Mouse (Mus musculus): ENCODE measurements at regions not wholly inside any gene's neighbourhood (a gene's known extent, or its start where the extent isn't known, plus 50 kb on each side); places are given as distances from the start of the nearest gene placed in this dataset.
"Not testable (repeated sequence)": the region's sequence is repeated elsewhere in the genome, so short reads cannot be mapped to it uniquely, and the experiment has no call there.

DNA sequence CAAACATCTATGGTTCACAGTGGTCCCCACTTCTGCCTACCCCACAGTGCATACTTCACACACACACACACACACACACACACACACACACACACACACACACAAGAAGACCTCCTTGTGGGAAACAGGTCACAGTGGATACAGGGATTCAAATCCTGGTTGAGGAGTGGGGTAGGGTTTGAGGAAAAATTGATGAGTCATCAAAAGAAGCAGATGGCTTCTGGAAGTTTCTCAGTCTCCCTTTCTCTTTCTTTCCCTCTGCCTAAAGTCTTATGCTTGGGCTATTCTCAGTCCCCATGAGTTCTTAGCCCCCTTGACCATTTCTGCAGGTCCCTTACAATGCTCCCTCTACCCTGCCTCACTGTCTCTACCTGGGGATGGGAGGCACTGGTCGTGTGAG lies 56.4 kb downstream of the Rassf10 start:
- no peak for DNase-seq

DNA sequence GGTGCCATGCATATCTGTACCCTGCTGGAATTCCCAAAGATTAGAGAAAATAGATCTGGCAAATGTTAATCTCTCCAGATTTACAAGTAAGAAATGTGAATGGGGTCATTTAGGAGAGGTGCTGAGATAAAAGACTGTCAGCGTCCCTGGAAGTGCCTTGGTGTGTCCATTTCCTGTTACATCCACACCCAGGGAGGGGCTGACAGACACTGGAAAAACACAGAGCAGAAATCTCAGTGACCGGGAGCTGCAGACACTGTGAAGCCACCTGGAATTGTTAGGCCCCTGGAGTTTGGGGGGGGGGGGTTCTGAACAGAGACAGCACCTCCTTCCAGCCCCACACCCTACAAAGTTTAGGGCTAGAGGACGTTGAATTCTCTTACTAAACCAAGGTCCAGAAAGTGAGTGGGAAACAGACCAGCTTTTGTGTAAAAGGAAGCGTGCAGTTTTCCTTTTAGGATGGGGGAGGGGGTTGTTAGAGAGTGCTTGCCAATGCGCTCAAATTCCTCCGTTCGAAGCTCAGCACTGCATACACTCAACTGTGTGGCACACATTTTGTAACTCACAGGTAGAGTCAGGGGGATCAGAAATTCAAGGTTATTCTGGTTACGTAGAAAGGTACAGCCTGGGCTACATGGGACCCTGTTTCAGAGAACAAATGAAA lies 63.5 kb downstream of the Rassf10 start:
- DNase-seq = no peak

DNA sequence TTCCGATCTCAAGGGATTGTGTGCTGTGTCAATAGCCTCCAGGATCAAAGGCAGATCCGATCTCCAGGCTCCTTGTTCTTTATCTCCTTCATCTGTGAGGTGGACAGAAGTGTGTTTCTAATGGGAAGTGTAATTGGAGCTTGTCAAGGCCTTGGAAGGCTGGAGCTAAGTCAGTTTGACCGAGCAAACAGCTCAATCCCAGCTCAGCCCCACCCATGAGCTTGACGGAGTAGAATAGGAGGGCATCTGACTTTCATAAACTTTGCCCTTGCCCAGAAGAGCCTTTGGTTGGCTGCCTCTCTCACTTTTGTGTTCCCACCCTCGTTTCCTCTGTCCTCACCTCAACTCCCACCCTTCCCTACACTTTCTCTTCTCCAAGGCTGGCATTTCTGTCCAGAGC lies 67.7 kb downstream of the Rassf10 start:
- DNase-seq = no peak

DNA sequence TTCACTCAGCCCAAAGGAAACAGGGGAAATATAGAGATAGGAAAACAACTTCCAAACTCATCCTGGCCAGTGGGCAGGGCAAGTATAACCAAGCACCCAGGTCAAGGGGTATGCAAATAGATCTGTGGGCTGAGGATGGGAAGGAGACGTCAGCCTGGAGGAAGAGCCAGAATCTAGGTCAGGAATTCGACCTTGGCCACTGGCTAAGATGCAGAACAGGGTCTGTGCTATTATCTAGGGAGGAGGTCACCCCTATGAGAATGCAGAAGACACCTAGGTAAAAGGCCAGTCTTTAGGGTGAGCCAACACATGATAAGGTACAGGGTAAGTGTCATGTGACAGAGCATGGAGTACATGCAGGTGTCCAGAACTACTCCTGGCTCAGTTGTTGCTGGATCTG lies 68.8 kb downstream of the Rassf10 start:
- DNase-seq = no peak

DNA sequence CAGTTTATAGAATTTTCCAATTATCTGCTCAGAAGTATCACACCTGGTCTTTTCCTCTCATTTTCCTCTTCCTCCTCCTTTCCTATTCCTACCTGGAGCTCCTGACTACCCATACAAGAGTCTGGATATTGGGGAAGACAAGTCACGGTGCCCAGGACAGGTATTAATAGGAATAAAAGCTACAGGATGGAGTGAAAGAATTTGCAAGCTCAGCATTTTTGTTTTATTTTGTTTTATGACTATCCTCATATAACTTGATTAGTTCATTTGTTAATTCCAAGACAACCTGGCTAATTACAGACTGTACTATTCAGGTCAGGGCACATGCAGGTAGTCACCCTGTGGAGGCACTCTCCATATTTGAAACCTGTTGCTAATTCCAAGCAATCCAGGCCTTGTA lies 72.0 kb downstream of the Rassf10 start:
- DNase-seq = no peak

DNA sequence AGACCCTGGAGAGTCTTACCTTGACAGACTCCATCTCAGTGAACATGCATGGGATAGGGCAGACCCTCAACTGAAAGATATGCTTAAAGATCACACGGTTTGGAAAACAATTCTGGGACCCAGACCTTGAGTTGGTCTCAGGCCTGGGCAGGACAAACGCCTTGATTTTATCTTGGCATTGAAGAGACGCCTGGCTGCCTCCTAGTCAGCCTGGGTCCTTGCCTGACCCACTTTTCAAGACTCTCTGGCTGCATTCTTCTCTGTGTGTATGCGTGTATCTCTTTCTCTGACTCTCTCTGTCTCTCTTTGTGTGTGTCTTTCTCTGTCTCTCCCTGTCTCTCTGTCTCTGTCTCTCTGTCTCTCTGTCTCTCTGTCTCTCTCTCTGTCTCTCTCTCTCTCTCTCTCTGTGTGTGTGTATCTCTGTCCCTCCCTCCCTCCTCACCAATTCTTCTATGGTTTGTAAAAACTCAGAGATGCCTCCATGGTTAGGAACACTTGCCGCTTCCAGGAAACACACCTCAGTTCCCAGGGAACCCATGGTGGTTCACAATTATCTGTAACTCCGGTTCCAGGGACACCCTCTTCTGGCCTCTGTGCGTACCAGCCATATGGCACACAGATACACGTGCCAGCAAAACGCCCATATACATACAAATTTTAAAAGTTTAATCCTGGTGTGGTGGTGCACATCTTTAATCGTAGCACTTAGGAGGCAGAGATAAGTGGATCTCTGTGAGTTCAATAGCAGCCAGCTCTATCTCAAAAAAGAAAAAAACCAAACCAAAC lies 72.7 kb downstream of the Rassf10 start:
- DNase-seq = no peak

DNA sequence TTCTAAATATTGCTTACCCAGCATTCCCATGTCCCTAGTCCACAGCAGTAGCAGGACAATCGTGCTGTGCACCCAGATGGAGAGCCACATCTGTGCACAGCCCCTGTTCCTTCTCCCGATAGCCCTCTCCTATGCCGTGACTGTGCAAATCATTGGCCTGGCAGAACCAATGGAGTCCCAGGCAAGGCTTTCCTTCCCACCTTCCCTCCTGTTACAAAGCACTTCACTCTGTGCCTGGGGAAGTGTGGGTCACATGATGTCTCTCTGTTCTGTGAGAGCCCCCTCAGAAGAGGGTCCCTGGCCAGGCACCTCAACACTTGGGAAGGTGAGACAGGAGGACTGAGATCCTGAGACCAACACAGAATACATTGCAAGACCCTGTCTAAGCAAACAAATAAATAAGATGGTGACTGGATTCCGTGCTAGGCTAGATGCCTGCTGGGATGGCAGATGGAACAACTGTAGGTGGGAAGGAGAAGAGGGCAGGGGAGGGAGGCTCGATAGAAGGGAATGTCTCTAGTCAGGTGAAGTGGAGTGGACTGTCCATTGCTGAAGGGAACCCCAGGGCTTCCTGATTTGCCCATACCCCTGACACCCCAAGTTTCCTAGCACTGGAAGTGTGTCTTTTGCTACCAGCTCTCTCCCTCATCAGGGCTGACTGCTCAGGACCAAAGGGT lies 73.5 kb downstream of the Rassf10 start:
- no peak for DNase-seq

DNA sequence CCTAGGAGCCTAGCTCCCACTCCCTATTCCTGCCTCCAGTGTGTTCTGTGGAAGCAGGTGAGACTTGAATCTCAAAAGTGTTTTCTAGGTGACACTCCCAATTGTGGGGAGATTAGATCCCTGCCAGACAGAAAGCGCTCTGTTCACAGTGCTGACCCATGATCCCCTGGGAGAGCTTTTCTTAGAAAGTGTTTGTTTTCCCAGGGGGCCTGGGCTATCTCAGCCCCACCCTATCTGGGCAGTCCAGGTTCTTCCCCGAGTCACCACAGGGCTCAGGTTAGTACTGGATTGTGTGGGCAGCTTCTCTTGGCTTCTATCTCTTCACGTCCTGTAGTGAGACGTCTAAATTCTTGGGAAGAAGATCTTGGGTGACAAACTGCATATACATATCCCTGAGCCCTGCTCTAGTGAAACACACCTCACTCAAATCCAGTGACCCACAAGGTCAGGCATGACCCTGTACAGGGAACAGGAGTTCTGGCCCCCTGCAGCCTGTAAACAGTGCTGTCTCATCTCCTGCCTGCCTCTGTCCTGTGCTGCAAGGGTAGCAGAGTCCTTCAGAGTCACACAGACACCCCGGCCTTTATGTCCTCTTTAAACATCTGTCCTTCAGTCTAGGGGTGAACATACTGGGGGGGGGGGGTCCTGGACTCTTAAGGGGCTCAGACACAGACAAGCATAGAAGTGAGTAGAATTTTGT lies 76.4 kb downstream of the Rassf10 start:
- no peak for DNase-seq

DNA sequence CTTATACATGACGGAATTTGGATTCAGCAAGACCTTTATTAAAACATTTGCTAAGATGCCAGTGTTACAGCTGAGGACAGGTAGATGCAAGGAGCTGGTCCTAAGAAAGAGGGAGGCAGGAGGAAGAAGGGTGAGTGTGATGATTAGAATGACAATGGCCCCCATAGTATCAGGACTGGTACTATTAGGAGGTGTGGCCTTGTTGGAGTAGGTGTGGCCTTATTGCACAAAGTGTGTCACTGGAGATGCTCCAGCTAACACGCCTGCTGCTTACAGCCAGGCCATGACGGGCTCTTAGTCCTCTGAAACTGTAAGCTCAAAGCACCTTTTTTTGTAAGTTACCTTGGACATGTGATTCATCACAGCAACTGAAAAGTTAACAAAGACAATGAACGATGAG lies 82.0 kb downstream of the Rassf10 start:
- no peak for DNase-seq

DNA sequence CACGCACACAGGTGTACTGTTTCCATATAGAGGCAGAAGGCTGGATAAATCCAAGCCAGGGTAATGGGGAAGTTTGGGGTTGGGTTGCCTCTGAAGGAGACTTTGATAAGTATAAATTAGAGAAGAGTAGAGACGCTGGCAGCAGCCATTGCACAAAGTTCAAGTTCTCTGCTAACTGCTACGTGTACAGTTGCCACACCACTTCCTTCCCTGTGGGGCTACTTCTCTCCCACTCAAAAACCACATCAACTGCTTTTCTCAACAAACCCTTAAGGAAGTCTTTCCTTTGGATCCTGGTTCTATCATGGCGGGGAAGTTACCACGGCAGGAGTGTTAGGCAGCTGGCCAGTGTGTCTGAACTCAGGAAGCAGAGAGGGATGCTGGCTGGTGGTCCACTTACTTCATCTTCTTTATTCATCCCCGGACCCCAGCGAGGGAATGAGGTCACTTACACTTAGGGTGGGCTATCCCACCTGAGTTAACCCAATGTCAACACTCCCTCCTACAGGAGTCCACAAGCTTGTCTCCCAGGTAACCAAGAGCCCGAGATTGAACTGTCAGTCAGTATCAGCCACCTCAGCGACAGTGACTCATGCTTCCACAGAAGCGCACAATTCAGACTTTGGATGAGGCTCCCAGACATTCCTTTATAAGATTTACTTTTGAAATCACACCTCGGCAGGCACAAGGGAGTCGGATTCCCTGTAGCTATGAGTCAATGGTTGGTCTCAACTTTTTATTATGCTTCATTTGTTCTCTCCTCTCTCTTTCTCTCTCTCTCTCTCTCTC lies 84.3 kb downstream of the Rassf10 start:
- DNase-seq = no peak

DNA sequence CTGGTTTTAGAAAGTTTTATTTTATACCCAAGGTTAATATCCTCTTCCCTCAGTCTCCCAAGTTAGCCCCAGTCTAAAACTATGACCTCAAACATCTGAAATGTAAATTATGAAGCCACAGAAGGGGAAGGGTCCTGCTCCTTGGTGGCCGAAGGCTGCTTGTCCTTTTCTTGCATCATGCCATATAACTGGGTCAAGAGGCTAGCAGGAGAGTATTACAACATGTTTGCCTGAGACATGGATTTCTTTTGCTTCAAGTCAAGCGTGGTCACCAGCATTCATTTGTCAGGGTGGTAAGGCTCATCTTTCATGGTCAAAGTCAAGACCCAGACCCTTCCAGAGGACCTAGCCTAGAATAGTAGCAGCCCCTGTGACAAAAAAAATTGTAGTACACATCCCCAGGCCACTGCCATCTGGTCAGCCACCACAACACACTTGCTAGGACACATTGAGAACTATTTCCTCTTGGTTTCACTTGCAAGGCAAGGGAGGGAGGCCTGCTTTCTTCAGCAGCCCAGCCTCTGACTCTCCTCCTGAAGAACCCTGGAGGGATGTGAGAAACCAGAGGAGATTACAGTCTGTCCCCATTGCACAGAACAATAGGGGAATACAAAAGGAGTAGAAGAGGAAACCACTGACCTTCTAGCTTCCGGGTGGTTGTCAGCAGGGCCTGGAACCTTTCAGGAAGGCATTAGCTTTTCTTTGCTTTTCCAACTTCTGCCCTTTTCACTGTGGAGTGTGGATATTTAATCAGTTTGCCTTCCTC lies 85.3 kb downstream of the Rassf10 start:
- no peak for DNase-seq

DNA sequence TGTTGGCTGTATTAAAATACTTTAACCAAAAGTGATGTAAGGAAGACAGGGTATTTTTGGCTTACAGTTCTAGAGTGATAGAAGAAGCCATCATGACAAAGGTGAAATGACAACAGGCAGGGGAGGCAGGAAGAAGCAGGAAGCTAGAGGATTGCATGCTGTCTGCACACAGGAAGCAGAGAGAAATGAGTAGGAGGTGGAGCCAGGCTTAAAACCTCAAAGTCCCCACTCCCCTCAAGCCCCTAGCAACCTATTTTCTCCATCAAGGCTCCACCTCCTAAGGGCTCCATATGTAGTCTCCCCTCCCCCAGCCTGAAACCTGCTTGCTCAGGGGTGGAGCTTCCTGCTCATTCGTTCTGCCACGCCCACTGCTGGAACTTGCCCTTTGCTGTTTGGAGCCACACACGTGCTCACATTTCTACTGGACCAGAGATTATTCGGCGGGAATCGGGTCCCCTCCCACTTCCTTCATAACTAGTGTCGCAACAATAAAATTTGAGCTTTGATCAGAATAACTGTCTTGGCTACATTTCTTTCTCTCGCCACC lies 91.9 kb downstream of the Rassf10 start:
- not testable (repeated sequence) for DNase-seq

DNA sequence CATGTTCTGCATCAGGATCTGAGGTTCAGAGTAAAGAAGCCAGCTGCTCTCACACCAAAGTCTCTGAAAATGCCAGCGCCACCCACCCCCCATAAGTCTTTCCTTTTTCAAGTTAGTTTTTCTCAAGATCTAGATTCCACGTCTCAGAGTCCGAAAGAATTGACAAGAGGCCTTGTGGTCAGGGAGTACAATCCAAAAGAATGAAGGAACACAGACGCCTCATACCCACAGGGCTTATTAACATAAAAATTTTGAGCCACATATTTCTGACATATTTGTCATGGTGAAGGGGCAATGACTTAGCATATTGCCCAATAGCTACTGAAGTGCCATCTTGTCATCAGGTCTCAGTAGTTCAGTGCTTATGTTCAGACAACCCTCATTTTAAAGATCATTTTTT lies 92.6 kb downstream of the Rassf10 start:
- no peak for DNase-seq

DNA sequence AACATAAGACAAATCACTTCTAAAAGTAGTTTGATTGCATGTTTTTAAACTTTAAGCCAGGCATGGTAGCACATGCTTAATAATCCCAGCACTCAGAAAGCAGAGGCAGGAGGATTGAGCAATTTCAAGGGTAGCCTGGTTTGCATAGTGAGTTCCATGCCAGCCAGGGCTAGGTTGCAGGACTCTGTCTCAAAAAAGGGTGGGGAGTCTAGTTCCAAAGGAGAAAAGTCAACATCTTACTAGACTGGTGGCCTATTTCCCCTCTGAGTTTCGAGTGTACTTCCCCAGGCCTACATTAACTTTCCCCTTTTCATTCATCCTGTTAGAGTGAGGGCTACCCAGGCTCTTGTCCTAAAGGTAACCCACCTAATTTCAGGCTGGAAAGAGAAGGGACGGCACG lies 93.8 kb downstream of the Rassf10 start:
- DNase-seq = no peak

DNA sequence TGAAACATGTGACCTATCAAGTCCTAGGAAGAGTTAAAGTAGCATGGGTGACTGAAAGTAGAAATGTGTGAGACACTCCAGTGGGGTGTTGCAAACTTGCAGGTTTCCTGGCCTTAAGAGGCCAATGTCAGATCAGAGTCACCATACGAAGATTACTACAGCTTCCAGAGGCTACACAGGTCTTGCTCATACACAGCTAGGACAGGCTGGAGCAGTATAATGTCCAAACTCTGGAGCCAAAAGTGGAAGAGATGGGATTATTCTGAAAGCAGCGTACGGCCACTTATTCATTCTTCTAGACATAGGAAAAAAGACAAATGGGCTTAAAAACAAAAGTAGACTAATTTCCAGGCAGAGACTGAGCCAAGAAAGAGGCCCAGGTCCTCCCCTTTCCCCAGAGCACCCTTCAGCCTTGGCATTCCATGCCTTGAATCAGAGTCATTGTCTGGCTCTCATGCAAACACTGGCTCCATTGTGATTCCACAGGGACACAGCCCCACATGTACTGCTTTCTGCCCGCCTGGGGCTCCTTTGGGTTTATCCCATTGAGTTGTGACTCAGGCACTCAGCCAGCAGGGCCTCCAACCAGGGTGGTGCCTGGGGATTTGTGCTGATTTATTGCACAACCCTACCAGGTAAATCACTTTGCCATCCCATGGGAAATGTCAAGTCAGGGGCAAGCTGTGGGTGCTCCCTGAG lies 94.5 kb downstream of the Rassf10 start:
- peak; percentile 67 to 70 for DNase-seq

DNA sequence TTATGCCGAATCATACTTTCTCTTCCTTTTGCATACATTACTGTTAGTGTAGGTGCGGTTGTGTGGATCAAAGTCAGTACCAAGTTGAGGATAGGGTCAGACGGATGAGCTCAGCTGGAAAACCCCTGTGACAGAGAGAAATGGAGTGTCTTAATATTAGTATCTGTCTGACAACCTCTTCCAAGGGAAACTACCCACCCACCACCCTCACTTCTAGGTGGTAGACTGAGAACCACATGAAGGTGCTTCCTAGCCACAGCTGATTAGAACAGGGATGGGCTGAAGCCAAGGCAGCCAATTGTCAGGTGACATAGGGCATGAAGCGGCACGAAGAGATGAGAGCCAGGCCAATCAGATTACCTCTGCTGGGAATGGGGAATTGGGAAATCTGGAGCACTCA lies 95.7 kb downstream of the Rassf10 start:
- no peak for DNase-seq

DNA sequence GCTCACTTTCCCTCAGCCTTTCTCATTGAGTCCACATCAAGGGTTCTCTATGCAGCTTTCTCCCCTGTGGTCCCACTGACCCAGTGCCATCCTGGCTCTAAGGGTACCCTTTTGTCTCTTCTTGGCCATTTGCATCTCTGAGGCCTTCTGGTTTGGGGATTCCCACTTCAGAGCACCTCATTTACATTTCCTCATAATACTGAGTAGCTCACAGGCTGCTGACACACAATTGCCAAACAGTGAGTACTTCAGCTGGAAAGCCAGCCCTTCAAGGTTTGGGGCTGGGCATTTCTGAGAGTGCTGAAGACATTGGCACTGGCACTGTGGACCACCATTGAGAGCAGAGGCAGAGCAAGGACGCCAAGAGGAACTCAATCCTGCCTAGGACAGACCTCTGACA lies 99.2 kb downstream of the Rassf10 start:
- no peak for DNase-seq

DNA sequence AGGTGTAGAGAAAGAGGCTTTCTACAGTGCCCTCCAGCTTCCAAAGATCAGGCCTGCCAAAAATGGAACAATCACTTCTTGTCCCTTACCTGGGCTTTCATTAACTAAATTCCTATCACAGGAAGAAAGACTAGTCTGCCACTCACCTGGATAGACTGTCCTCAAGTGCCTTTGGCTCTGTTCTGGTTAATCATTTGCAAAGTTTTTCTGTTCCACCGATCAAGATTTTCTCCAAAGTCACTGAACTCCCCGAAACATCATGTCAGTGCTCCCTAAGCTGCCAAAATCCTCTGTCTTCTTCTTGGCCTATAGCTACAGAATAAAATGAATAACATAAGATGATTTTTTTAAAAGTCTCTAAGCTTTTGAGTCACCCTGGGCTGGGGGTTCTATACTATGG lies 102.7 kb downstream of the Rassf10 start:
- no peak for DNase-seq

DNA sequence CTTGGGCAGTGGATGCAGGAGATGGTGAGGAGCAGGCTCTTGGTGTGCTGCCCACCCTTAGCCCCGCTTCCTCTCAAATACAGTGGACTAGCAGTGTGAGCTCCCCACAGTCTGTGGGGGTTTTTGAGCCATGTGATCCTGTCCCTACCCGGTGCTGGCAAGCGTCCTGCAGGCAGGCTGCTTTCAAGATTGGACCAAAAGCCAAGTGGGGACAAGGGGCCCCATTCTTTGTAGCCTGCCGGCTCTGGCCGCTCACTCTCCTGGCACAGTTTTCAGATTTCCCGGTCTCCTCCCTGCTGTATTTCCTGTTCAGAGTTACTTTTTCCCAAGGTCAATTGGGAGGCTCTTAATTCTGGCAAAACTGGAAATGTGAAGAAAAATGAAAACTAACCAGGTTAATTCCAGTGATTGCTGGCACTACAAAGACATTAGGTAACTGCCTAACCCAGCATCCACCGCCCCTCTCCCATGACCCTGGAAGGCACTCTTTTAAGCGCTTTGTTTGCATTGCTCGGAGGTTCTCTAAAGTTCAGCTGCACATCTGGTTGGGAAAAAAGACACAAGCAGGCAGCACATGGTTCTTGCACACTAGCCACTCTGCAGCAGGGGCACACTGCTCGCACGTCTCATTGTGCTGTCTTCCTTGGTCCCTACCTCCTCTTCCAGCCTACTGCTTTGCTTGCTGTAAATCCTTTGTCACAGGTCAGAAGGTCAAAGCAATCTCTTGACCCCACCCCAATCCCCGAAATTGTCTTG lies 105.6 kb downstream of the Rassf10 start:
- peak; percentile 27 to 59 for DNase-seq

DNA sequence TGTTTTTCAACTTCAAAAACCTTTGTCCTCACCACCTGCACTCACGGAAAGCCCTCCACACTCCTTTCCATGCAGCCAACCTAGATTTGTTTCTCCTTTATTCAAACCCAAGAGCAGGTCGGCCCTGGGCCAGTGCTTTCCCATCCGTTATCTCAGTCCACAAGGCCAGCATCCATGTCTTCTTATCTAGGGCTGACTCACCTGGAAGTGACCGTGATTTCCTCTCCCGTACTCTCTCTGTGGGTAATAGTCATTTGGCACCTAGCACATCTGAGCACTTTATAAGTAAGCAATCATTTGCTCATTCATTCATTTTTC lies 106.2 kb downstream of the Rassf10 start:
- peak; percentile 25 to 35 for DNase-seq

Data from adrenal gland, postnatal 36 days (tissue).